ENCODE assay signal across 1 mouse cellular context in the genomic region with DNA sequence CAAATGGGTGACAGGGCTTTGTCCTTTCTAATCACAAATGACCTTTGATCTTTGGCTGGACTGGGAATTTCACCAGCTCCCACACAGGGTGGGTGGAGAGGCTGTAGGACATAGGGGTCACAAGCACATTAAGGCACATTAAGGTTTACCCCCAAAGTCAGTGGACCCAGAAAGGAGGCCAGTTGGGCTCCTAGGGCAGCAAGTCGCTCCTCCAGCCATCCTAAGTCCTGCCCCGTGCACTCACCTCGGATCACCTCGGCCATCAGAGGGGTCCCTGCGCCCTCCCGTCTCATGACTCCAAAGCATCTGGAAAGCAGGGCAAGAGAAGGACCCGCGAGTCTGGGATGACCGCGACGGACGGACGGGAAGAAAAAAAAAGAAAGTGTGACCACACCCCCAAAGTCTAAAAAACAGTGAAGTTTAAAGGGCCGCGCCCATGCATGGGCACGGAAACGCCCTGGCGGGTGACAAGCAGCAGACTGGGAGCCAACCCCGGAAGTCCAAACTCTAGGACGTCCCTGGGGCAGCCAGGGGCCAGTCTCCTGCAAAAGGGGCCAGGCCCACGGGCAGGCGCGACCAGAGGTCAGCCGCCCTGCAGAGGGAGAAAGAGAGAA.
TF ChIP-seq lines count a peak whose summit lies in the region.

No protein-coding gene starts in this region.

TF ChIP-seq in CH12.LX, 34 proteins besides CTCF, POLR2A, EP300 and RAD21 (continued from another document):
- TF ChIP-seq NELFE (IDR thresholded peaks at IDR 0.05; ENCODE audit: low read depth, low read length), result no peak
- no peak for TF ChIP-seq E2F4 (IDR thresholded peaks at IDR 0.05; ENCODE audit: insufficient replicate concordance, low read depth, low read length)
- TF ChIP-seq UBTF (IDR thresholded peaks at IDR 0.05; ENCODE audit: low read depth, low read length), result no peak
- TF ChIP-seq HCFC1 (IDR thresholded peaks at IDR 0.05; ENCODE audit: low read depth, low read length), result no peak; the same call in none of the 2 replicates
- TF ChIP-seq ETS1 (conservative IDR thresholded peaks at IDR 0.05; ENCODE audit: low read depth, low read length), result 0 out of 2 replicates have a peak, but pooled peaks have one; percentile 30
- TF ChIP-seq POLR2AphosphoS2 (IDR thresholded peaks at IDR 0.05; ENCODE audit: low read depth, low read length), result 0 out of 2 replicates have a peak, but pooled peaks have one; percentile 37
- TF ChIP-seq PAX5 (IDR thresholded peaks at IDR 0.05; ENCODE audit: low read length), result no peak
- TF ChIP-seq MAX (IDR thresholded peaks at IDR 0.05; ENCODE audit: low read length), result no peak; the same call in 1 of the 2 replicates
- TF ChIP-seq ZNF384 (IDR thresholded peaks at IDR 0.05; ENCODE audit: low read depth, low read length), result peak; percentile 93
- TF ChIP-seq KAT2A (IDR thresholded peaks at IDR 0.05; ENCODE audit: insufficient replicate concordance, low read length), result no peak
- no peak for TF ChIP-seq SMC3 (IDR thresholded peaks at IDR 0.05; ENCODE audit: low read depth, low read length)
- no peak for TF ChIP-seq MEF2A (IDR thresholded peaks at IDR 0.05; ENCODE audit: borderline replicate concordance, low read depth, low read length)
- TF ChIP-seq MYC (IDR thresholded peaks at IDR 0.05; ENCODE audit: low read depth, low read length), result no peak
- no peak for TF ChIP-seq CHD1 (IDR thresholded peaks at IDR 0.05; ENCODE audit: low read depth, low read length)
